Mouse (Mus musculus): ENCODE measurements around the gene Fam71e2. TPM values are rescaled to one million over a fixed set of nuclear protein-coding genes. Genes with fewer than 3 reads are reported as not detected.

Fam71e2 gene
- total and polyA plus RNA-seq, 3 experiments: not detected

GRCm38 (mm10) chr7:4747156-4747899, 23.8 kb downstream of the Fam71e2 start:
- peak; percentile 61 for DNase-seq (ENCODE audit: low read depth, low spot score)
- Histone ChIP-seq H3K36me3 (ENCODE audit: control insufficient read depth in 1 of 2, insufficient read depth in 2 of 2, low read length in 2 of 2) (no peaks in the 10 kb centered on the region), H3K9ac (ENCODE audit: control insufficient read depth, low read depth, low read length, poor library complexity, severe bottlenecking) (no peak overlapping the region)

GRCm38 (mm10) chr7:4746326-4746980, 24.6 kb downstream of the Fam71e2 start:
- H3K27ac ChIP-seq (ENCODE audit: control insufficient read depth, low read depth, low read length): no peak overlapping the region
- TF ChIP-seq SMC3 (IDR thresholded peaks at IDR 0.05; ENCODE audit: low read depth, low read length): no peak
- TF ChIP-seq ZMIZ1 (IDR thresholded peaks at IDR 0.05; ENCODE audit: low read depth, low read length): no peak
- DNase-seq (ENCODE audit: low read depth, low spot score): no peak
- no peaks in the 10 kb centered on the region for H3K27me3 ChIP-seq (ENCODE audit: control insufficient read depth in 1 of 2, insufficient read depth in 2 of 2, low read length in 2 of 2)
- H3K9me3 ChIP-seq (replicated peaks; ENCODE audit: insufficient read depth, low read length): no peaks in the 10 kb centered on the region
- no peak overlapping the region for H3K4me3 ChIP-seq (ENCODE audit: control insufficient read depth in 1 of 2, insufficient read depth in 1 of 2, low read depth in 2 of 2, low read length in 2 of 2)
- H3K9ac ChIP-seq (ENCODE audit: control insufficient read depth, low read depth, low read length, poor library complexity, severe bottlenecking): no peak overlapping the region
- no peaks in the 10 kb centered on the region for H3K36me3 ChIP-seq (ENCODE audit: control insufficient read depth in 1 of 2, insufficient read depth in 2 of 2, low read length in 2 of 2)
- peaks cover 0 to 7% of the 10 kb centered on the region in 2 experiments; a peak in 2 of 4 replicates for H3K4me1 ChIP-seq (ENCODE audit: control insufficient read depth in 1 of 2, insufficient read depth in 2 of 2, low read length in 2 of 2)
- no peaks in the 10 kb centered on the region for H3K79me2 ChIP-seq (ENCODE audit: control insufficient read depth, insufficient read depth, low read length, poor library complexity)

More at GRCm38 (mm10) chr7:4747156-4747899, 23.8 kb downstream of the Fam71e2 start:
- Histone ChIP-seq H3K27me3 (ENCODE audit: control insufficient read depth in 1 of 2, insufficient read depth in 2 of 2, low read length in 2 of 2) (no peaks in the 10 kb centered on the region), H3K27ac (ENCODE audit: control insufficient read depth, low read depth, low read length) (peak overlapping the region; percentile 40; the same call in 1 of the 2 replicates), H3K79me2 (ENCODE audit: control insufficient read depth, insufficient read depth, low read length, poor library complexity) (no peaks in the 10 kb centered on the region), H3K4me1 (ENCODE audit: control insufficient read depth in 1 of 2, insufficient read depth in 2 of 2, low read length in 2 of 2) (peaks cover 0 to 13% of the 10 kb centered on the region in 2 experiments; a peak in 3 of 4 replicates), H3K9me3 (replicated peaks; ENCODE audit: insufficient read depth, low read length) (no peaks in the 10 kb centered on the region), H3K4me3 (ENCODE audit: control insufficient read depth in 1 of 2, insufficient read depth in 1 of 2, low read depth in 2 of 2, low read length in 2 of 2) (no peak overlapping the region)
- peak; percentile 89 for TF ChIP-seq TBP (IDR thresholded peaks at IDR 0.05; ENCODE audit: low read depth, low read length)
- no peak for TF ChIP-seq JUND (IDR thresholded peaks at IDR 0.05; ENCODE audit: low read depth, low read length)
- TF ChIP-seq BHLHE40 (IDR thresholded peaks at IDR 0.05; ENCODE audit: borderline replicate concordance, low read depth, low read length): no peak
- TF ChIP-seq RCOR1 (IDR thresholded peaks at IDR 0.05; ENCODE audit: low read depth, low read length): 0 out of 2 replicates have a peak, but pooled peaks have one; percentile 15
- TF ChIP-seq ETS1 (IDR thresholded peaks at IDR 0.05; ENCODE audit: low read depth, low read length): no peak
- TF ChIP-seq MYB (IDR thresholded peaks at IDR 0.05; ENCODE audit: low read depth, low read length): peak; percentile 54
- TF ChIP-seq ZMIZ1 (IDR thresholded peaks at IDR 0.05; ENCODE audit: low read depth, low read length): no peak
- no peak for TF ChIP-seq MAFK (IDR thresholded peaks at IDR 0.05; ENCODE audit: borderline replicate concordance, low read depth, low read length)
- TF ChIP-seq CHD2 (IDR thresholded peaks at IDR 0.05; ENCODE audit: low read length): no peak
- no peak for TF ChIP-seq POLR2AphosphoS2 (IDR thresholded peaks at IDR 0.05; ENCODE audit: low read length)
- TF ChIP-seq POLR2A (IDR thresholded peaks at IDR 0.05; ENCODE audit: control insufficient read depth in 1 of 2, insufficient read depth in 1 of 2, low read depth in 1 of 2, low read length in 2 of 2, poor library complexity in 1 of 2): no peak
- peak; percentile 49; the same call in 1 of the 2 replicates for TF ChIP-seq TCF12 (IDR thresholded peaks at IDR 0.05; ENCODE audit: low read depth, low read length)
- no peak for TF ChIP-seq NRF1 (IDR thresholded peaks at IDR 0.05; ENCODE audit: insufficient read depth, low read depth, low read length, poor library complexity, severe bottlenecking)
- peak; percentile 51 for TF ChIP-seq GATA1 (IDR thresholded peaks at IDR 0.05; ENCODE audit: low read depth, low read length)
- no peak for TF ChIP-seq MAZ (IDR thresholded peaks at IDR 0.05; ENCODE audit: low read depth, low read length)
- TF ChIP-seq MXI1 (IDR thresholded peaks at IDR 0.05; ENCODE audit: low read depth, low read length): no peak
- TF ChIP-seq CHD1 (IDR thresholded peaks at IDR 0.05; ENCODE audit: low read depth, low read length): no peak
- TF ChIP-seq EP300 (IDR thresholded peaks at IDR 0.05; ENCODE audit: low read depth in 1 of 2, low read length in 2 of 2): peak; percentile 60 to 72; a peak in 3 of 4 replicates
- TF ChIP-seq TAL1 (IDR thresholded peaks at IDR 0.05; ENCODE audit: low read length): peak; percentile 69
